Mouse (Mus musculus) c-Kit-positive CD71-negative TER-119-negative erythroid progenitor cells, embryonic 14.5 days (primary cell): ENCODE measurements around the gene Nek6.

Experiments
- DNase-seq: peaks from one replicate; pipeline ENCODE4 v3.0.0-alpha.2; 2013; ENCODE audit warnings: low read depth

The Nek6 gene

GRCm38 (mm10) chr2:38536331-38536731 is 24.9 kb downstream of the Nek6 start:
- peak; percentile 84 for DNase-seq

DNA sequence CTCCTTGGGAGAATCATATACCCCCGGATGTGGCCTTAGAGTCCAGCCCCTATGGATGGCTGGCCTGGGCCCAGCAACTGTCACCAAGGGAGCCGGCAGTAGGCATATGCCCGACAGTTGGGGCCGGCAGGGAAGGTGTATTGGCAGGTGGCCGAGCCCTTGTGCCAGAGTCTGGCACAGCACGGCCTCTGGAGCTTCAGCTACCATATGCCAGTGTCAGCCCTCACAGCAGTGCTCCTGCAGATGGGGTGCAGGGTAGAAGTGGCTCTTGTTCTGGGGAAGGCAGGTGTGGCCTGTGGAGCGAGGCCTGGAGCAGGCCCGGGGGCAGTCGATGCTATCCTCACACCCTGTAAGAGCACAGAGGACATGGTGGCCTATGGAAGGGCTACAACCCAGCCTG is 28.2 kb downstream of the Nek6 start:
- no peak for DNase-seq

- DNase-seq = no peak
Observed at GRCm38 (mm10) chr2:38540666-38541065, 29.2 kb downstream of the Nek6 start.

GRCm38 (mm10) chr2:38541101-38541500 is 29.7 kb downstream of the Nek6 start:
- DNase-seq = no peak

DNA sequence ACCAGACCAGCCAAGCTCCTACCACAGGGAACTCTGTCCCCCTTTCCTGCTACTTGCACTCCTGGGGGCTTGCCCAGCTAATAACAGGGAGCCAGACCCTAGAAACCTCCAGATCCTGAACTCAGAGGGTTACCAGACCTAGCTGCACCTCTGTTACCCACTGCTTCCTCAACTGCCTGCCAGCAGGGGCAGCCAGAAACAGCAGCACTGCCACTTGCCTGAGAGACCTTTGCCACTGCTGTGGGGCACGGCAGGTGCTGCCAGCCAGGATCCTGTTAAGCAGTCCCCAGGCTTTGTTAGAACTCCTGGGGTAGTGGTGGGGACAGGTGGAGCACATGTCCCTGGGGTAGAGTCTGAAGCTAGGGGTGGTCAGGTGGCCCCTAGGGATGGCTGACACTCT is 30.1 kb downstream of the Nek6 start:
- DNase-seq = no peak

DNA sequence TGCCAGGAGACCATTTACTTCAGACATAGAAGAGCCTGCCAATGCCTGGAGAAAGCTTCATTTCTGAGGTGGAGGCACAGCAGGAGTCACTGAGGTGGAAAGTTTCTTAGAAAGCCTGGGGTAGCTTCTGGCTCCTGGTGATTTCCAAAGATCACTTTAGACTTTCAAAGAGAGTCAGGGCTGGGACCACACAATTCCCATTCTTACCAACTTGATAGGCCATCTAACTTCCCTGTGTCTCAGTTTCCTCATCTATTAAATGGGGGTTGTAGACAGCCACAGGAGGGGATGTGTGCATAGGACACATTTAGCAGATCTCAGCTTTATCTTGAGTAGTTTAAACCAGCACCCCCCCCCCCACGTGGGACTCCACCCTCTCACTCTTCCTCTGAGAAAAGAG is 30.9 kb downstream of the Nek6 start:
- no peak for DNase-seq

GRCm38 (mm10) chr2:38543158-38543557 is 31.7 kb downstream of the Nek6 start:
- no peak for DNase-seq

- no peak for DNase-seq
Observed at GRCm38 (mm10) chr2:38544341-38544740, 32.9 kb downstream of the Nek6 start.

DNA sequence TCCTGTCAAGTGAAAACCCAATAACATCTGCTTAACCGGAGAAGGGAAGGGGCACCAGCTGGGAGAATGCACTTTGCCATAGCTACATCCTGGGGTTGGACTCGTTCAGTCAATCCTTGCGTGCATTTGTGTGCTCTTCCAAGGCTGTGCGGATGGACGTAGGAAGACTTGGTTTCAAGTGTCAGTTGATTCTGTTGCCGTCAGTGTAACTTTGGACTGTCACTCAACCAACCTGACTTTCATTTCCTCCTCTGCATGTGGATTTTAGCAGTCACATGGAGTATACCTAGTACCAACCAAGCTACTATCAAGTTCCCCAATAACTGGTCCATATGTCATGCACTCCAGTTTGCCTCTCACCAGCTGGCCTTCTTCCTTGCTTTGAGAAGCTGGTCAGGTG is 33.5 kb downstream of the Nek6 start:
- no peak for DNase-seq

- DNase-seq = no peak
Observed at GRCm38 (mm10) chr2:38545706-38546105, 34.3 kb downstream of the Nek6 start.

DNA sequence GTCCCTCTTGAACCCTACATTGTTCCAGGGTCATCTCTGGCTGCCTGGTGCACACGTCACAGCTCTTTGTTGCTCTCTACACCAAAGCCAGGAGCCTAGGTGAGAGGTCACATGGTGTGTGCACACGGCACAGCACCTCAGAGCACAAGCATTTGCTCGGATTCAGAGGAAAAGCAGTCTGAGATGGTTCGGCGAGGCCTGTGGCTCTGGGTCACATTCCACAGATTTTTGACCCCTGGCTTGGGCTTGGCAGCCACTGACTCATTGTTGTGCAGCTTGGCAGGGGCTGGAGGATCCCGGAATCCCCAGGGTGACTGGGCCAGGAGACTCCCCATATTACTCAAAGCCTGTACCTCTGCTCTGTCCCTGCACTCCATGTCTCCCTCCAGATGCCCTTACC is 34.8 kb downstream of the Nek6 start:
- DNase-seq = no peak

DNA sequence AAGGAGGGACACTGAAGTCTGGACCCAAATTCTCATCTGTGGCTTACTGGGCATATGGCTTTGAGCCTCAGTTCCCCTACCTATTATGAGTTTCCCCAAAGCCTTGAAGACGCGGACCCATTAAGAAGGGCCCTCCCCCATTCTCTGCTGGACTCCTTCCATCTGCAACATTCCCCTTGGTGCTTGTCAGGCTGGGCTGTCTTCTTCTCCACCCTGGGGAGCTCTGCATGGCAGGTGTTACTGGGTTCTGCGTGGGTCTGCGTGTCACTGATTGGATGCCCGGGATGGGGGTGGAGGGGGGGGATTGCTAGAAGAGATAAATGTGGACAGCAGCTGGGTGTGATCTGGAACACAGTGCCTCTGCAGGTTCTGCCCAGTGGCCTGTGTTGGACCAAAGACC is 35.3 kb downstream of the Nek6 start:
- no peak for DNase-seq

GRCm38 (mm10) chr2:38547793-38548517 is 36.5 kb downstream of the Nek6 start:
- DNase-seq = no peak

DNA sequence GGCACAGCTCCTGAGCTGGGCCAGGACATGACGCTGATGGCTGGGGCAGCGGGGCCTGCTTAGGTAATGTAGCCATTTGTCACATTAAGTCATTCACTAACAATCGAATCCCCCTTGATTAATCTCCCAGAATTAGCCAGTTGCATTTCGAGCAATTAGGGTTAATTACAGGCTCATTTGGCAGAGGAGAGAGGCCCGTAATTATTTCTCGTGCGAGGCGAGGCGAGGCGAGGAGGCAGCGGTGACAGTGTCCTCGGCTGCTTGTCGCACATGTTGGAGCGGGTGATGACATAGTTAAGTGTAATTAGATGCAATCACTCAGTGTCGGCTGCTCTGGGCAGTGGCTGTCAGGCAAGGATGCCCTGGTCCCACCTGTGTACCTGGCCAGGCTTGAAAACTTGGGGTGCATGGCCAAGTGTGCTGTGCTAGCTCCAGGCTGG is 40.6 kb downstream of the Nek6 start:
- no peak for DNase-seq

DNA sequence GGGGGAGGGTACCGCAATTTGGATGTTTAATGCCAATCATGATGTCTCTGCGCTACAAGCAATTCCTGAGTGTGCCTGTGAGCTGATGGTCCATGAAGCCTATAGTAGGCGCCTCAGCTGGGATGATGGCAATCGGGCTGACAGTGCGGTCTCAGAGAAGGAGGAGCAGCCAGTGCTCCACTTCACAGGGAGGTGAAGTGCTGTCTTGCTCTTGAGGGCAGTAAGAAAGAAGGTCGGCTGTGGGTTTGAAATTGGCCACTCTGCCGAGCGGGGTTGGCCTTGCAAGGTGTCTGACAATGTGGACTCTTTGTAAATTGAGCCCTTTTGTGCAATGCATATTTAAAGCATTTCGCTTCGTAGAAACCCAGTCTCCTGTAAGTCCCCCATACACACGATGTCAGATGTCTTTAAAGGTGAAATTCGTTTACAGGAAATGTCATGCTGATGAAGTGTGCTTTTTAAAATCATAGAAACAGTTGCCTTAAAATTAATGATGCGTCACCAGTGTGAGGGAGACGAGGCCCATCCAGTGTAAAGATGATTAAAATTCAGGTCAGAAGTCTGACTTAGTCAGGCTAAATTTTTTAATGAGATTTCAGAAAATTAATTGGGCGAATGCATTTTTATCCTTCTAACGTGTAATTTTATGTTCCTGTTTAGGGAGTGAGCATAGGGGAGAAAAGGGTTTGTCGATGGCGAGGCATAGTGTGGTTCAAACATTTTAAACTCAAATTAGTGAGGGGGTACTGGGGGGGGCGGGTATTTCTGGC is 43.0 kb downstream of the Nek6 start:
- DNase-seq = no peak

- DNase-seq = no peak
Observed at GRCm38 (mm10) chr2:38555659-38556058, 44.2 kb downstream of the Nek6 start.

DNA sequence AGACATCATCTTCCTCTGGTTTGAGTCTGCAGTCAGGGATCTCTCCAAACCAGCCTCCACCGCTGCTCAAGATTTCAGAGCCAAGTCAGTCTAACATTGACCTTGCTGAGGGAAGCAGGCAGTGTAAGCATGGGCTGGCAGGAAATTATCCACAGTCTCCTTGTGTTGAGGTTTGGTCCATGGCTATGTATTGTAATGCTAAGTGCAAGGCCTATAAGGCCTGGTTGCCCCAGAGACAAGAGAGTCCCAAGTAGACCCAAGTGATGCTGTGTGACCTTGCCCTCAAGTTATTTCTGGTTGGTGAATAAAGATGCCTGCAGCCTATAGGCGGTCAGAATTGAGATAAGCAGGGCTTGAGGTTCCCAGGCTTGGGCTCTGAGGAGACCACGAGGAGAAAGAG is 45.3 kb downstream of the Nek6 start:
- DNase-seq = no peak

- DNase-seq = no peak
Observed at GRCm38 (mm10) chr2:38560296-38561227, 49.1 kb downstream of the Nek6 start.

- no peak for DNase-seq
Observed at GRCm38 (mm10) chr2:38562596-38562995, 51.2 kb downstream of the Nek6 start.

DNA sequence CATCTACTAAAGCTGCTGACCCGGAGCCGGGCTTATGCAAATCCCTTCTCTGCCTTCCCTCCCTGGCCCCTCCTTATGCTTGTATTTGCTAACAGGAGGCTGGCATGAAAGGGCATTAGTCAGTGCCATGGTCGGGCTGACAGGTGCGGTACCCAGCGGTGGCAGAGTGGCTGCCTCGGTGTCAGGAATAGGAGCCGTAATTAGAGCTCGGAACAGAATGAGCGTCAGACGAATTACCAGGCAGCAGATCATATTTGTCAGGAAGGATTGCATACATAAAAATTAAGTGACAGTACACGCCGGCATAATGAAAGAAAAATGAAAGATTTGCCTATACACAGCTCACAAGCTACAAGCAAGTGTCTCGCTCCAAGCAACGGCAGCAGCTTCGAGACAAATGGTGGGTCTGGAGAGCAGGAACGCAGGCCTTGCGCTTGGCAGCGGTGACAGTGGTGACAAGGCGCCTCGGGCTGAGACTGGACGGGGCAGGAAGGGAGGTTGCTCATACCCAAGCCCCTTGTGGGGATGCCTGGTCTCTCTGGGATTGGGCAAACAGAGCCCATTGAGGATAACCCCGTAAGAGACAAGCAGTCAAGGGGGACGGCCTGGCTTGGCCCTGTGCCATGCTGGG is 60.6 kb downstream of the Nek6 start:
- DNase-seq = no peak

DNA sequence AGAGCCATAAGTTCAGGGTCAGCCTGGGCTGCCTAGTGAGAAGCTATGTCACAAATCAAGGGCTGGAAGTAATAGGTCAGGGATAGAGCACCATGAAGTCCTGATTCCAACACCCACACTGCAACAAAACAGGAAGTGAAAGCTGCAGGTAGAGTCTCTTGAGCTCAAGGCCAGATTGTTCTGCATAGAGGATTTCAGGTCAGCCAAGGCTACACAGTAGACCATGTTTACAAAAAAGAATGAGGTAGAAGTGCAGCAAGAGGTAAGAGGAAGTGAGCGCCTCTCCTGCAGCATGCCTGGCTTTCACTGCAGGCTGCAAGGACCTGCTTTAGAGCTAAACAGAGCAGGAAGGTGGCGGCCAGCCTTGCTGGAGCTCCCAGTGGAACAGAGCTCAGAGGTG is 63.3 kb downstream of the Nek6 start:
- no peak for DNase-seq
